Mouse (Mus musculus) thymus, adult 2 months (tissue): ENCODE results near the gene Zfhx3. TPM values are rescaled to one million over a fixed set of nuclear protein-coding genes. Genes with fewer than 3 reads are reported as not detected.

Experiments
- DNase-seq: peaks from one replicate; pipeline ENCODE4 v3.0.0; 2021
- H3K27ac ChIP-seq: fragments of 200-500 bp; 2 replicates; pipeline ENCODE4 v1.5.1; 2012; ENCODE audit warnings: low read length, control low read depth; ENCODE audit not compliant: control insufficient read depth, insufficient read depth
- H3K27me3 ChIP-seq: fragments of 200-500 bp; 2 replicates; pipeline ENCODE4 v1.6.1; 2012; ENCODE audit warnings: mild to moderate bottlenecking, low read length, moderate library complexity, mixed read lengths; ENCODE audit not compliant: control insufficient read depth, insufficient read depth
- H3K36me3 ChIP-seq: fragments of 200-500 bp; 2 replicates; pipeline ENCODE4 v1.6.1; 2012; ENCODE audit warnings: mild to moderate bottlenecking, low read length, moderate library complexity; ENCODE audit not compliant: control insufficient read depth, insufficient read depth
- H3K4me1 ChIP-seq: fragments of 200-500 bp; replicated peaks from 2 replicates; pipeline ENCODE4 v1.6.1; 2012; ENCODE audit warnings: low read length; ENCODE audit not compliant: control insufficient read depth, insufficient read depth
- H3K4me3 ChIP-seq: fragments of 200-500 bp; 2 replicates; pipeline ENCODE4 v1.5.1; 2012; ENCODE audit warnings: mild to moderate bottlenecking, low read length, control low read depth, moderate library complexity; ENCODE audit not compliant: control insufficient read depth, insufficient read depth
- CTCF ChIP-seq: fragments of 200-500 bp; IDR thresholded peaks from 2 replicates; pipeline ENCODE4 v1.5.1; 2012; ENCODE audit warnings: mild to moderate bottlenecking, control low read depth, low read length, moderate library complexity, borderline replicate concordance; ENCODE audit not compliant: control insufficient read depth, poor library complexity, insufficient read depth; ENCODE audit errors: extremely low read depth
- POLR2A ChIP-seq: fragments of 200-500 bp; IDR thresholded peaks from 2 replicates; pipeline ENCODE4 v1.6.1; 2012; ENCODE audit warnings: mild to moderate bottlenecking, low read length, control low read depth, moderate library complexity; ENCODE audit not compliant: control insufficient read depth, poor library complexity, insufficient read depth; ENCODE audit errors: extremely low read depth
- WGBS: fragments of 180-500 bp; shearing (Covaris S2); methylation state at CpG from one replicate; pipeline ENCODE4 v1.1.7; 2018; 5-methylcytosine and 5-hydroxymethylcytosine counted together
- polyA plus RNA-seq: library from polyadenylated mRNA; depleted of rRNA; stranded (reverse); fragments of >200 nt; gene quantifications from 2 replicates; pipeline ENCODE4 v1.2.3, GENCODE M21; 2012

Zfhx3 gene
- polyA plus RNA-seq, 1 experiment = 1.1 TPM

DNA sequence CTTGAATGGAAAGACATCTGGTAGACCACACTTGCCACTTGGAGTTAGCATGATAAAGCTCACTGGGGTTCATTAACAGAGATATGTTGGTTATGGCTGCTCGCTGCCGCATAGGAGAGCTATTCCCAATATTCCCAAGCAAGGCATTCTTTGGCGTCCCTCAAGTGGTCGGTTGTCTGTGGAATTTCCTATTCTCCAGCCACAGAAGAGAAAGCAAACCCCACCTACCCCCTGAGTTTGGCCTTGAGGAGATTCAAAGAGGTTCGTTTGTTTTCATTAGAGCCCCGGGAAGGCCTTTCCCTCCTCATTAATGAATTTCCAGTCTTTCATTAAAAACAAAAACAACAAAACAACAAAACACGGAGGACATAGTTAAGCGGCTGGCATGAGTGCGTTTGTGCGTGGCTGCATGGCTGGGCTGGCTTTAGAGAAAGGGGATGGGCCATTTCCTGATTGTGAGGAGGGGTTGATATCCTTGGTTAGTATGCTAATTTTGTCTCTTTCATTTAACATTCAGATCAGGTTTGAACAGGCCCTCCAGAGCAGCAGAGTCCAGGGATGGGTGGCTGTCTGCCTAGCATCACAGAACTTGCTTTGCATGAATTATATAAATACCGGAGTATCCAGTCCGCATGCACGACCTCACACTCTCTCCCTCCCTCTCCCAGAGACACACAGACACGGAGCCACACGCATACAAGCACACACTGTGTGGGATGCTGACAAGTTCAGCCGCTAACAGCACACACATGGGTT is 592.9 kb downstream of the Zfhx3 start:
- Histone ChIP-seq H3K4me1 (no peaks in the 10 kb centered on the region), H3K4me3 (no peak overlapping the region), H3K36me3 (no peaks in the 10 kb centered on the region), H3K27me3 (no peaks in the 10 kb centered on the region), H3K27ac (no peak overlapping the region)
- TF ChIP-seq CTCF (no peak), POLR2A (no peak)
- no peak for DNase-seq
- 91% methylated on average over 16 of the region's 16 CpGs for WGBS

DNA sequence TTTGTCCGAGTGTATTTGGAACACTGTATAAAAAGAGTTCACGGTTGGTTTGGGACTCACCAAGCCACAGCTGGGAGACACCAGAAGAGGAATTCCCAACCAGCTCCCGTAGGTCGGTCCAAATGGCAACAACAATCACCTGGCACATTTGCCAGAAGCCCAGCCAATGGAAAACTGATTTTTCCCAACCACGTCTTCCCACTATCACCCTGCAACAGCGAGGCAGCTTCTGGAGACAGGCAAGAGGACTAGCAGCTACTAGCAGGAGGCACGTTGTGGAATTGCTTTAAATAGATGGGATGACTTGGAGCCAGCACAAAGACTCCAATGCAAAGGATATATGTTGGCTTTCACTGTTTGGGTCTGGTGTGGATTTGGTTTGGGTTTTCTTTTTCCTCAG is 593.7 kb downstream of the Zfhx3 start:
- H3K27me3 ChIP-seq = no peaks in the 10 kb centered on the region
- no peaks in the 10 kb centered on the region for H3K36me3 ChIP-seq
- H3K27ac ChIP-seq = no peak overlapping the region
- no peaks in the 10 kb centered on the region for H3K4me1 ChIP-seq
- 90% methylated on average over 7 of the region's 7 CpGs for WGBS
- H3K4me3 ChIP-seq = no peak overlapping the region
- TF ChIP-seq POLR2A = no peak
- no peak for TF ChIP-seq CTCF
- no peak for DNase-seq

DNA sequence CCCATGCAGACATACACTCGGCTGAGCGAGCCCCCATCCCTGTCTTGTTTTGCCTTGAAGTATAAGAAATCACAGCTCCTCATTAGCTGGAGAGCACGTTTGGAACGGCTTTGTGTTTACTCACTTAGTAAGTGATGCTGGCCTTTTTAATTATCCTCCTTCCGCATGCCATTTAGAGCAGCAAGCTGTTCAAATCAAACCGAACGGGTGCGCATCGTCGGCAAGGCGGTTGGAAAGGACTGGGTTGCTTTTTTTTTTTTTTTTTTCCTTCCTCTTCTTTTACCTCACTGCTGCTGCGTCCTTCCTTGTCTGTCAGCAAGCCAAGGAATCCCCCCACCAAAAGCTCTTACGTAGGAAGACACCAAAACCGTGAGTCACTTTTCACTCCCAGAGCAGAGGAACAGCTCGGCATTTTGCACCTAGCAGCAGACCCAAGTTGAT is 594.5 kb downstream of the Zfhx3 start:
- no peak for TF ChIP-seq CTCF
- TF ChIP-seq POLR2A = no peak
- Histone ChIP-seq H3K36me3 (no peaks in the 10 kb centered on the region), H3K27me3 (no peaks in the 10 kb centered on the region), H3K27ac (no peak overlapping the region), H3K4me1 (no peaks in the 10 kb centered on the region), H3K4me3 (no peak overlapping the region)
- no peak for DNase-seq
- WGBS = 83% methylated on average over 15 of the region's 15 CpGs

DNA sequence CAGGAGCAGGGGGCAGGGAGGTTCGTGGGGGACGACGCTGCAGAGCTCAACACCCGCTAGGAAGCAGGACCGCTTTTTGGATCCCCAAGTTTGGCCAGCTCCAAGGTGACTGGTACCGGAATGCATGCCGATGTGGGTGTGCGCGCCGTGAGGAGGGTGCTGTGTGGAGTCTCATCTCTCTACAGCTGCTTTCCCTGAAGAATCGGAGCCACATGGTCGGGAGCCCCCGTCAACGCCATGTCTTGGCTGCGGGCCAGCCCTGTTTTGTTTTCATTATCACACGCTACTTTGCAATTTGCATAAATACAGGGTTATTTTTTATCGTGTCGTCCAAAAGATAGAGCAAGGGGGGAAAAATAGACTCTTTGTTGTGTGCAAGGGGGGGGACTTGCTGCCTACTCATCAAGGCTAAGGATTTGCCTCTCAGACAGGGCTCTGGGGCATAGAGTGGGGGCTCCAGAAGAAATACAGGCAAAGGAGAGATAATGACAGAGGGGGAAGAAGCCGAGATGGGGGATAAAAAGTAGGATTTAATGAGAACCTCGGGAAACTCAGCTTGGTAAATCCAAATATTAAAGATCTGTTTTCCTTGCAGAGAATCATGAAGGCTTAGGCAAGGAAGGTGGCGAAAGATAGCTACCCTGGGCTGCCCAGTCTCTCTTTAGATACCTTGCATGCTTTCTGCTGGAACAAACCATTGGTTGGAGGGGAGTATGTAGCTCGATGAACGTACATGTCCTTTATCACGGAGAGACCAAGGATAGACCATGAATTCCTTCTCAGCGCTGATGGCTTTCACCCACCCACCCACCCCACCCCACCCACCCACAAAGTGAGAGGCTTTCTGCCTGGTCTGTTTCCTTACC is 595.5 kb downstream of the Zfhx3 start:
- Histone ChIP-seq H3K36me3 (no peaks in the 10 kb centered on the region), H3K27ac (no peak overlapping the region), H3K4me1 (no peaks in the 10 kb centered on the region), H3K4me3 (no peak overlapping the region), H3K27me3 (no peaks in the 10 kb centered on the region)
- DNase-seq = no peak
- TF ChIP-seq CTCF (no peak), POLR2A (no peak)
- 93% methylated on average over 25 of the region's 25 CpGs for WGBS

DNA sequence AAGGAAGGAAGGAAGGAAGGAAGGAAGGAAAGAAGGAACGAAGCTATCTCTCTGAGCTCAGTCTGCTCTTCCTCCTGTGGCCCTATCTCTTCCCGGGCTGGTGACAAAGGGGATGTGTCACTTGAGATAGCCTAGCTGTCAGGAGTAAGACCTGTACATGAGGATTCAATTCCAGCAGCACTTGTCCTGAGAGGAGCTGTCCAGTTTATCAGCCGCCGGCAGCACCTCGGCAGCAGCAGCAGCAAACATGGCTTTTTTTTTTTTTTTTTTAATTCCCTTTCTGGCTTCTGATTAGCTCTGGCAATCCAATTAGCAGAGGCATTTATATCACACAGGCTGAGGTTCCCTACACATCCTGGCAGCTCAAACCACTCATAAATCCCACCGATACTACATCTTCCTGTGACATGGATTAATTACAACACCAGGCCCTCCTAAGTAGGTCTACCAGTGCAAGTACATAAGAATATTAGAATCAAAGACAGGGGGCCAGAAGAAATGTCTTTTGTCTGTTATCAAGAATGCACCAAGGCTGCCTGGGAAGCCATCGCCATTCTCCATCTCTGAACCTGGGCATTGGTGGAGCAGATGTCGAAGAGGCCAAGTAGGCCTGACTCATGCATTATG is 596.6 kb downstream of the Zfhx3 start:
- 73% methylated on average over 8 of the region's 8 CpGs for WGBS
- no peaks in the 10 kb centered on the region for H3K36me3 ChIP-seq
- H3K4me3 ChIP-seq = no peak overlapping the region
- TF ChIP-seq CTCF (no peak), POLR2A (no peak)
- no peaks in the 10 kb centered on the region for H3K4me1 ChIP-seq
- H3K27me3 ChIP-seq = no peaks in the 10 kb centered on the region
- H3K27ac ChIP-seq = no peak overlapping the region
- no peak for DNase-seq

DNA sequence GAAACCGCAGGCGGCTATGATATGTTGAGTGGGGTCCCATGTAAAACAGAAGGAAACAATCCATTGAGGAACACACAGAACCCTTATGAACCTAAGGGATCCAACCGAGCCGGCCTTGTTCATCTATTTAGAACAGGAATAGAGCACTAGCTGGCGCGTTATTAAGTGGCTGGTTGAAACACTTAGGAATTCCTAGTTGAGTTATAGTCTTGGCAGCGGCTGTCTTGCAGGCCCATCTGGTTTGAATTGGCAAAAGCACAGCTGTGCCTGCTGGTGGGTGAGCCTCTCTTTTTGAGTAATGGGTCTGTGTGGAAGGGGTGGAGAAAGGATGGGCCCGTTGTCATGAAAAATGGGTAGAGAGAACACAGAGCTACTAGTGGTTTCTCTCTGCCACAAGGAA is 610.1 kb downstream of the Zfhx3 start:
- Histone ChIP-seq H3K4me1 (no peaks in the 10 kb centered on the region), H3K4me3 (no peak overlapping the region), H3K36me3 (no peaks in the 10 kb centered on the region), H3K27me3 (no peaks in the 10 kb centered on the region), H3K27ac (no peak overlapping the region)
- 86% methylated on average over 8 of the region's 8 CpGs for WGBS
- no peak for DNase-seq
- TF ChIP-seq CTCF (no peak), POLR2A (no peak)
